Mouse (Mus musculus): Measurements from ENCODE around the gene Cpne1. TPM values are rescaled to one million over a fixed set of nuclear protein-coding genes. Genes with fewer than 3 reads are reported as not detected.

Cpne1 gene
- total RNA-seq (2014; rRNA removed; ENCODE audit: low replicate concordance) (47.5 and 55.5 TPM in 2 replicates), polyA plus RNA-seq (2015; fragmentation: Nextera tagmentation; extraction: Ambion mirVana) (18.3 and 18.6 TPM in 2 replicates)

DNA sequence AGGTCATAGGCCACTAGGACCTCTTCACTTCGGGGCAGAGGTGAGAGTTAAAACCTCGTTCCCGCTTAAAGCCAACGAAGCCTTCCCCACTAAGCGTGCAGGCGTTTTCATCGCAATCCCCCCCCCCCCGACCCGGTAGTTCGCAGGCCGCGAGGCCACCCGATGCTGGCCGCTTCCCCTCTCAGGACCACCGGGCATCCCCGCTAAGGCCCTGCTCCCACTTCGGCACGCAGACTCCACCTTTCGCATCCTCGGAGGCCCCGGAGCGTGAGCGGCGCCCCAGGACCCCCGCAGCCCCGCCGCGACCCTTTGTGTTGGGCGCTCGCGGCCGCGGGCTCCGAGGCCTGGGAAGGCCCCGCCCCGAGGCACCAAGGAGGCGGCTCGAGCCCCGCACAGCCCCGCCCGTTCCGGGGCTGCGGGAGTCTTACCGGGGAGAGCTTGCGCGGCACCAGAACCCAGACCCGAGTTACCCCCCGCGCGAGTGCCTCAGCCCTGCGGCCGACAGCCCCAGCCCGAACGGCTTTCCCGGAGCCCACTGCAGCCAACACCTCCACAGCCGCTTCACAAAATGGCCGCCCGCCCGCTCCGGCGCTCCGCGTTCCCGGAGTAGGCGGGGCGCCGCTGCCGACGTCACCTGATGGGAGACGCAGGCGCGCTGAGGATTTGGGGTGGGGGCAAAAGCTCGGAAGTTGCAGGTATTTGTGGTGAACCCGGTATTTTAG is at the start of gene Cpne1, which contains the start of gene Rbm12:
Gene Cpne1 (minus strand): TSS at position 608 of the 722 bp plus-strand sequence.
Gene Rbm12 (minus strand): TSS at position 621 of the 722 bp plus-strand sequence.
- DNase-seq (ENCODE audit: low spot score) (peak; percentile 88), ATAC-seq (ENCODE audit: insufficient read depth, low read depth) (peak; percentile 93)
- under 1% methylated on average over 64 of the region's 74 CpGs for WGBS
- peak within 1 kb of the TSS; percentile 76 for H3K4me2 ChIP-seq (ENCODE audit: low read depth, low read length)
- H3K4me1 ChIP-seq (ENCODE audit: control insufficient read depth, insufficient read depth) = peaks cover 8% of the 10 kb centered on the region; the same call in 1 of the 2 replicates
- TF ChIP-seq EP300 (IDR thresholded peaks at IDR 0.05; ENCODE audit: low read depth) (peak; percentile 31; the same call in 1 of the 2 replicates), CTCF (IDR thresholded peaks at IDR 0.05; ENCODE audit: low read depth) (no peak)
- H3K36me3 ChIP-seq (replicated peaks; ENCODE audit: control insufficient read depth, insufficient read depth, low read length) = no peaks in the 10 kb centered on the region
- H3K9ac ChIP-seq (replicated peaks; ENCODE audit: low read depth, low read length) = peak within 1 kb of the TSS; percentile 98
- H3K27me3 ChIP-seq (ENCODE audit: control insufficient read depth, insufficient read depth, low read length) = no peaks in the 10 kb centered on the region
- no peaks in the 10 kb centered on the region for H3K9me3 ChIP-seq (replicated peaks; ENCODE audit: control insufficient read depth, low read length)
- H3K27ac ChIP-seq (ENCODE audit: low read depth) = peak within 1 kb of the TSS; percentile 94
- peak within 1 kb of the TSS; percentile 96 for H3K4me3 ChIP-seq (ENCODE audit: low read depth, low read length)

DNA sequence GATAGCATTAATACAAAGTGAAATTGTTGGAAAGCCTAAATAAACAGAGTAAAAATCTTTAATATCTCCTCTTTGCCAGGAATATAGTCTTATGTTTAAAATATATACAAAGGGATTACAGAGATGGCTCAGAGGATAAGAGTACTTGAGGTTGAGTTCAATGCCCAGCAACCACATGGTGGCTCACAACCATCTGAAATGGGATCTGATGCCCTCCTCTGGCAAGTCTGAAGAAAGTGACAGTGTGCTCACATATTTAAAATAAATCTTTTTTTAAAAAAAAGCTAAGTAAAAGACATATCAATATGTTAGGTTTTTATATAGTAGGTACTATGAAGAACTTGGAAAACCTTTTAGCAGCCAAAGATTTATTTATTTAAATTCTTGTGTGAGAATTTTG is 39.8 kb upstream of the Cpne1 start:
- no peak overlapping the region for H3K27ac ChIP-seq (ENCODE audit: low read depth)
- H3K4me2 ChIP-seq (ENCODE audit: low read depth, low read length) = no peak overlapping the region
- no peak overlapping the region for H3K4me3 ChIP-seq (ENCODE audit: low read depth, low read length)
- DNase-seq (ENCODE audit: low spot score) (no peak), ATAC-seq (ENCODE audit: insufficient read depth, low read depth) (no peak)
- H3K27me3 ChIP-seq (ENCODE audit: control insufficient read depth, insufficient read depth, low read length) = no peaks in the 10 kb centered on the region
- peaks cover 79% of the 10 kb centered on the region for H3K36me3 ChIP-seq (replicated peaks; ENCODE audit: control insufficient read depth, insufficient read depth, low read length)
- H3K9ac ChIP-seq (replicated peaks; ENCODE audit: low read depth, low read length) = no peak overlapping the region
- H3K9me3 ChIP-seq (replicated peaks; ENCODE audit: control insufficient read depth, low read length) = no peaks in the 10 kb centered on the region
- H3K4me1 ChIP-seq (ENCODE audit: control insufficient read depth, insufficient read depth) = no peaks in the 10 kb centered on the region
- no peak for TF ChIP-seq EP300 (IDR thresholded peaks at IDR 0.05; ENCODE audit: low read depth)
- no peak for TF ChIP-seq CTCF (IDR thresholded peaks at IDR 0.05; ENCODE audit: low read depth)

DNA sequence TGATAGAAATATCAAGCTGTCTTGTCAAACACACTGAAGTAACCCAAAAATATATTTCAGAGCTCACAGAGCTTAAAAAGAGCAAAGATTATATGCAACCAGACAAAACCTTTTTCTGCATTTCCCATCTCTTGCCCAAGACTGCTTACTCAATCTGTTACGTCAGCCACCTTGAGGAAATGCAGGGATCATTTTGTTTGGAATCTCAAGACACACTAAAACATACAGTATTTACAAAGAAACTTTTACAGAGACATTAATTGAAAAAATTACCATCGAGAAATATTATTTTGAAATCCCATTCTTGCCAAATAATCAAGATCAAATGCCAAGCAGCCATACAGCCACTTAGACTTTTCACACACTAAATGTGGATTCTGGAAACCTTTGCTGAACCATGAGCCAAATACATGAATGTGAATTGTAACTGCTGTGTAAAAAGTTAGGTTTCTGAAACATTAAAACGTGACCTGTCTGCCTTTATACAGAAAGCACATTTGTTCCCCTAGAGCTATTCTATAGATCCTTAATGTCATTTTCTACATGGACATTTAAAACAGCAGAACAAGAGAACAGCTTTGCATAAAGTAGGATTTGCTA is 35.7 kb upstream of the Cpne1 start:
- Histone ChIP-seq H3K9ac (replicated peaks; ENCODE audit: low read depth, low read length) (no peak overlapping the region), H3K36me3 (replicated peaks; ENCODE audit: control insufficient read depth, insufficient read depth, low read length) (peaks cover 53% of the 10 kb centered on the region), H3K27ac (ENCODE audit: low read depth) (no peak overlapping the region), H3K4me2 (ENCODE audit: low read depth, low read length) (no peak overlapping the region), H3K9me3 (replicated peaks; ENCODE audit: control insufficient read depth, low read length) (no peaks in the 10 kb centered on the region), H3K4me3 (ENCODE audit: low read depth, low read length) (no peak overlapping the region), H3K27me3 (ENCODE audit: control insufficient read depth, insufficient read depth, low read length) (no peaks in the 10 kb centered on the region), H3K4me1 (ENCODE audit: control insufficient read depth, insufficient read depth) (peaks cover 4% of the 10 kb centered on the region; the same call in 1 of the 2 replicates)
- WGBS = 82% methylated on average over 3 of the region's 3 CpGs
- DNase-seq (ENCODE audit: low spot score) (no peak), ATAC-seq (ENCODE audit: insufficient read depth, low read depth) (no peak)
- TF ChIP-seq CTCF (IDR thresholded peaks at IDR 0.05; ENCODE audit: low read depth) (no peak), EP300 (IDR thresholded peaks at IDR 0.05; ENCODE audit: low read depth) (no peak)

DNA sequence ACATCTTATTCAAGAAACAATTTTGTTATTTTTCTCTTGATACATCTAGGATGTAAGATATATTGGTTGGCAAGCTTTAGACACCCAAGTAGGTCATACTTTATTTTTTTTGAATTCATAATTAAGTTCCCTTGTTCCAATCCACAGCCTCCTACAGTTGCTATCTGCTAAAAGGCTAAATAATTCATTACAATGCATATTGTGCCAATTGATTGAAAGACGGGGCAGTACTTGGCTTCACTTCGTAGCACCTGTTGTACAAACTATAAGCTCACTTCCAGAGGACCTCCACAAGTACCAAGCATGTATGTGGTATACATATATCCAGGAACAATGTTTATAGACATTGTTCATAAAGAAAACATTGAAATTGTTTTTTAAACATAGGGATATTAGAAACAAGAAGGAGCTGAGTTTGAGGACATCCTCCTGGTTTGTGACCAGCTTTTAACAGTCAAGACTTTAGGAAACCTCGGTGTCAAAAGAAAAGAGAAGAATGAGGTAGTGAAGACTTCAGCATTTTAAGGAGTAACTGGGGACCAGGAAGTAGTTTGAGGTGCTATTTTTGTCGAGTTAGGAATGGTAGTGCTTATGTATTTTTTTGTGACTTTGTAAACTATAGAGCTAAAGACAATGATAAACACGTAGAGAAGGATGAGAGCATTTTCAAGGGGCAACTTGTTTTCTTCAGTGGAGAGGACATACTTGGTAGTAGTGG is 34.7 kb upstream of the Cpne1 start:
- 63% methylated on average over 5 of the region's 5 CpGs for WGBS
- H3K27me3 ChIP-seq (ENCODE audit: control insufficient read depth, insufficient read depth, low read length) = no peaks in the 10 kb centered on the region

DNA sequence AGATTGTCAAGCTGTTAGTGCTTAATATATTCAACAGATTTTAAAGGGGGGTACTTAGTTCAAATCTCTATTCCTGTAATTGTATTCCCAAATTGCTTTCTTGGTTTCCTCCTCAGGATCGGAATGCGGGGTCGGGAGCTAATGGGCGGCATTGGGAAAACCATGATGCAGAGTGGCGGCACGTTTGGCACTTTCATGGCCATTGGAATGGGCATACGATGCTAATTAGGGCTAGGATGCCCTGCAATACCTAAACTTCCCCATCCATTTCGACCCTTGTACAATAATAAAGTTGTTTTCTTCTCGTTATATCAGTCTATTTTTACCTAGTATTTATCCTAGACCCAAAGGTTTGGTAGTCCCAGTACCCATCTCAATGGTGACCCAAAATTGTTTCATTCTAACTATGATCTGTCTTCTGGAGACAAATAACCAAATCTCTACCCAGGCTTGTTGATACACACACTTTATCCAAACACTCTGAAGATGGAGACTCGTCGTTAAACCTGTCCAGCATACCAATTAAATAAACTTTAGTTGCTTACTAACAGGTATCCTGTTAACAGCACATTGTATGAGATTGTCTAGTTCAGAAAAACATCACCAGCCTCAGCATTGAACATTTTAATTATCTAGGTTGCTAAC is 33.8 kb upstream of the Cpne1 start:
- ATAC-seq (ENCODE audit: insufficient read depth, low read depth) = no peak
- DNase-seq (ENCODE audit: low spot score) = no peak
- no peak overlapping the region for H3K9ac ChIP-seq (replicated peaks; ENCODE audit: low read depth, low read length)
- no peaks in the 10 kb centered on the region for H3K27me3 ChIP-seq (ENCODE audit: control insufficient read depth, insufficient read depth, low read length)
- H3K4me1 ChIP-seq (ENCODE audit: control insufficient read depth, insufficient read depth) = peaks cover 4% of the 10 kb centered on the region; the same call in 1 of the 2 replicates
- no peak overlapping the region for H3K4me3 ChIP-seq (ENCODE audit: low read depth, low read length)
- H3K27ac ChIP-seq (ENCODE audit: low read depth) = no peak overlapping the region
- peaks cover 52% of the 10 kb centered on the region for H3K36me3 ChIP-seq (replicated peaks; ENCODE audit: control insufficient read depth, insufficient read depth, low read length)
- no peak for TF ChIP-seq EP300 (IDR thresholded peaks at IDR 0.05; ENCODE audit: low read depth)
- no peak for TF ChIP-seq CTCF (IDR thresholded peaks at IDR 0.05; ENCODE audit: low read depth)
- WGBS = 62% methylated on average over 11 of the region's 11 CpGs
- peak overlapping the region; percentile 73; the same call in 1 of the 2 replicates for H3K4me2 ChIP-seq (ENCODE audit: low read depth, low read length)
- H3K9me3 ChIP-seq (replicated peaks; ENCODE audit: control insufficient read depth, low read length) = no peaks in the 10 kb centered on the region

More for the DNA sequence above, 34.7 kb upstream of the Cpne1 start:
- no peak overlapping the region for H3K27ac ChIP-seq (ENCODE audit: low read depth)
- no peak overlapping the region for H3K4me3 ChIP-seq (ENCODE audit: low read depth, low read length)
- no peak overlapping the region for H3K4me2 ChIP-seq (ENCODE audit: low read depth, low read length)
- H3K4me1 ChIP-seq (ENCODE audit: control insufficient read depth, insufficient read depth) = peaks cover 4% of the 10 kb centered on the region; the same call in 1 of the 2 replicates
- peaks cover 56% of the 10 kb centered on the region for H3K36me3 ChIP-seq (replicated peaks; ENCODE audit: control insufficient read depth, insufficient read depth, low read length)
- H3K9ac ChIP-seq (replicated peaks; ENCODE audit: low read depth, low read length) = no peak overlapping the region
- H3K9me3 ChIP-seq (replicated peaks; ENCODE audit: control insufficient read depth, low read length) = no peaks in the 10 kb centered on the region
- no peak for DNase-seq (ENCODE audit: low spot score)
- TF ChIP-seq CTCF (IDR thresholded peaks at IDR 0.05; ENCODE audit: low read depth) = no peak
- no peak for TF ChIP-seq EP300 (IDR thresholded peaks at IDR 0.05; ENCODE audit: low read depth)
- ATAC-seq (ENCODE audit: insufficient read depth, low read depth) = no peak
